Mouse (Mus musculus) liver, adult 2 months (tissue): Measurements from ENCODE around the gene Agbl5.

ENCODE experiments used
- CTCF ChIP-seq: fragments of 200-500 bp; IDR thresholded peaks from 2 replicates; pipeline ENCODE4 v1.5.1; 2011; ENCODE audit warnings: low read depth, low read length, control low read depth
- POLR2A ChIP-seq: fragments of 200-500 bp; IDR thresholded peaks from 2 replicates; pipeline ENCODE4 v1.6.1; 2011; ENCODE audit warnings: low read length, control low read depth; ENCODE audit not compliant: insufficient read depth; ENCODE audit errors: extremely low read depth

- TF ChIP-seq POLR2A (no peak), CTCF (no peak)
These were observed 21.6 kb upstream of the Agbl5 start for GRCm38 (mm10) chr5:30866871-30867270.
